Mouse (Mus musculus) neural tube, embryonic 14.5 days (tissue): ENCODE data around the gene Hexa. TPM values are rescaled to one million over a fixed set of nuclear protein-coding genes. Genes with fewer than 3 reads are reported as not detected.

ENCODE experiments used
- ATAC-seq: fragments of 200-750 bp; cut with Nextera tagmentation; 2 replicates; pipeline ENCODE4 v1.8.0; 2017; ENCODE audit warnings: low read depth, mild to moderate bottlenecking, moderate TSS enrichment, moderate library complexity
- H3K27ac ChIP-seq: fragments of 300-500 bp; sonication (generic); 2 replicates; pipeline ENCODE4 v1.5.1; 2014; ENCODE audit warnings: low read depth, mild to moderate bottlenecking, control low read depth, low read length, moderate library complexity, mixed read lengths
- H3K27me3 ChIP-seq: fragments of 300-500 bp; sonication (generic); 2 replicates; pipeline ENCODE4 v1.6.1; 2014; ENCODE audit warnings: low read length; ENCODE audit not compliant: control insufficient read depth, insufficient read depth
- H3K36me3 ChIP-seq: fragments of 300-500 bp; sonication (generic); 2 replicates; pipeline ENCODE4 v1.6.1; 2014; ENCODE audit warnings: low read length, mixed read lengths; ENCODE audit not compliant: control insufficient read depth, insufficient read depth
- H3K4me1 ChIP-seq: fragments of 300-500 bp; sonication (generic); 2 replicates; pipeline ENCODE4 v1.6.1; 2014; ENCODE audit warnings: low read length; ENCODE audit not compliant: control insufficient read depth, insufficient read depth
- H3K4me2 ChIP-seq: fragments of 300-500 bp; sonication (generic); 2 replicates; pipeline ENCODE4 v1.6.1; 2014; ENCODE audit warnings: mild to moderate bottlenecking, low read depth, low read length, control low read depth
- H3K4me3 ChIP-seq: fragments of 300-500 bp; sonication (generic); 2 replicates; pipeline ENCODE4 v1.5.1; 2014; ENCODE audit warnings: low read depth, low read length, control low read depth, mixed read lengths
- H3K9ac ChIP-seq: fragments of 300-500 bp; sonication (generic); replicated peaks from 2 replicates; pipeline ENCODE4 v1.6.1; 2014; ENCODE audit warnings: low read depth, mild to moderate bottlenecking, control low read depth, low read length, mixed read lengths
- H3K9me3 ChIP-seq: fragments of 300-500 bp; sonication (generic); 2 replicates; pipeline ENCODE4 v1.6.1; 2016; ENCODE audit warnings: low read length; ENCODE audit not compliant: control insufficient read depth
- WGBS: fragments of 180-500 bp; shearing (Covaris S2); extraction: QIAGEN DNeasy Blood & Tissue Kit; methylation state at CpG from one replicate; pipeline ENCODE4 v1.1.7; 2014; 5-methylcytosine and 5-hydroxymethylcytosine counted together
- polyA plus RNA-seq: library from polyadenylated mRNA; unstranded; fragments of >200 nt; fragmentation: Nextera tagmentation; extraction: Ambion mirVana; gene quantifications from 2 replicates; pipeline ENCODE4 v1.2.1, GENCODE M21; 2014

The Hexa gene
- polyA plus RNA-seq, 1 experiment from 2014 or later = 49.0 TPM

GRCm38 (mm10) chr9:59548961-59549487 lies 9.7 kb downstream of the Hexa start:
- H3K9me3 ChIP-seq = no peaks in the 10 kb centered on the region
- H3K36me3 ChIP-seq = 0 out of 2 replicates have a peak, but pooled peaks cover 3% of the 10 kb centered on the region
- H3K4me1 ChIP-seq = no peaks in the 10 kb centered on the region
- H3K27ac ChIP-seq = no peak overlapping the region
- H3K27me3 ChIP-seq = no peaks in the 10 kb centered on the region
- no peak overlapping the region for H3K9ac ChIP-seq
- WGBS = 69% methylated on average over 2 of the region's 2 CpGs
- no peak overlapping the region for H3K4me2 ChIP-seq
- ATAC-seq = no peak
- no peak overlapping the region for H3K4me3 ChIP-seq

- no peak overlapping the region for H3K4me3 ChIP-seq
- no peaks in the 10 kb centered on the region for H3K9me3 ChIP-seq
- no peaks in the 10 kb centered on the region for H3K27me3 ChIP-seq
- no peak overlapping the region for H3K9ac ChIP-seq
- 0 out of 2 replicates have a peak, but pooled peaks cover 7% of the 10 kb centered on the region for H3K36me3 ChIP-seq
- H3K4me1 ChIP-seq = no peaks in the 10 kb centered on the region
- 88% methylated on average over 4 of the region's 4 CpGs for WGBS
- H3K27ac ChIP-seq = no peak overlapping the region
- no peak overlapping the region for H3K4me2 ChIP-seq
- no peak for ATAC-seq
Measured at GRCm38 (mm10) chr9:59550077-59550476, 10.7 kb downstream of the Hexa start.

- no peak overlapping the region for H3K9ac ChIP-seq
- H3K27ac ChIP-seq = no peak overlapping the region
- no peak overlapping the region for H3K4me2 ChIP-seq
- no peaks in the 10 kb centered on the region for H3K4me1 ChIP-seq
- H3K36me3 ChIP-seq = peaks cover 13% of the 10 kb centered on the region; the same call in 1 of the 2 replicates
- H3K27me3 ChIP-seq = no peaks in the 10 kb centered on the region
- no peaks in the 10 kb centered on the region for H3K9me3 ChIP-seq
- H3K4me3 ChIP-seq = no peak overlapping the region
- 82% methylated on average over 5 of the region's 5 CpGs for WGBS
- no peak for ATAC-seq
Measured at GRCm38 (mm10) chr9:59551017-59551416, 11.7 kb downstream of the Hexa start.

GRCm38 (mm10) chr9:59551620-59552031 lies 12.3 kb downstream of the Hexa start:
- WGBS = 88% methylated on average over 3 of the region's 3 CpGs
- Histone ChIP-seq H3K9ac (no peak overlapping the region), H3K27ac (no peak overlapping the region), H3K4me2 (no peak overlapping the region), H3K9me3 (no peaks in the 10 kb centered on the region), H3K4me3 (no peak overlapping the region), H3K4me1 (no peaks in the 10 kb centered on the region), H3K27me3 (no peaks in the 10 kb centered on the region), H3K36me3 (peaks cover 16% of the 10 kb centered on the region; the same call in 1 of the 2 replicates)
- ATAC-seq = no peak

- no peak overlapping the region for H3K4me3 ChIP-seq
- no peaks in the 10 kb centered on the region for H3K27me3 ChIP-seq
- no peak overlapping the region for H3K27ac ChIP-seq
- H3K36me3 ChIP-seq = peaks cover 19% of the 10 kb centered on the region; the same call in 1 of the 2 replicates
- no peak overlapping the region for H3K9ac ChIP-seq
- H3K4me2 ChIP-seq = no peak overlapping the region
- WGBS = 84% methylated on average over 5 of the region's 5 CpGs
- no peaks in the 10 kb centered on the region for H3K9me3 ChIP-seq
- no peak for ATAC-seq
- no peaks in the 10 kb centered on the region for H3K4me1 ChIP-seq
Measured at GRCm38 (mm10) chr9:59552610-59553009, 13.3 kb downstream of the Hexa start.

GRCm38 (mm10) chr9:59553719-59554118 lies 14.4 kb downstream of the Hexa start:
- no peak overlapping the region for H3K4me2 ChIP-seq
- H3K4me1 ChIP-seq = no peaks in the 10 kb centered on the region
- ATAC-seq = no peak
- 85% methylated on average over 4 of the region's 4 CpGs for WGBS
- H3K27ac ChIP-seq = no peak overlapping the region
- H3K27me3 ChIP-seq = no peaks in the 10 kb centered on the region
- H3K9ac ChIP-seq = no peak overlapping the region
- no peak overlapping the region for H3K4me3 ChIP-seq
- H3K9me3 ChIP-seq = no peaks in the 10 kb centered on the region
- peaks cover 28% of the 10 kb centered on the region for H3K36me3 ChIP-seq

GRCm38 (mm10) chr9:59565600-59565999 lies 26.3 kb downstream of the Hexa start:
- Histone ChIP-seq H3K9me3 (no peaks in the 10 kb centered on the region), H3K27me3 (no peaks in the 10 kb centered on the region), H3K9ac (no peak overlapping the region), H3K27ac (no peak overlapping the region), H3K4me1 (no peaks in the 10 kb centered on the region), H3K4me2 (no peak overlapping the region), H3K4me3 (no peak overlapping the region), H3K36me3 (peaks cover 28% of the 10 kb centered on the region)
- no peak for ATAC-seq
- WGBS = 28% methylated on average over 4 of the region's 4 CpGs

- ATAC-seq = peak; percentile 58; the same call in 1 of the 2 replicates
- Histone ChIP-seq H3K9ac (no peak overlapping the region), H3K27ac (no peak overlapping the region), H3K9me3 (no peaks in the 10 kb centered on the region), H3K4me1 (no peaks in the 10 kb centered on the region), H3K36me3 (peaks cover 23% of the 10 kb centered on the region), H3K4me2 (no peak overlapping the region), H3K27me3 (no peaks in the 10 kb centered on the region), H3K4me3 (no peak overlapping the region)
- 31% methylated on average over 6 of the region's 6 CpGs for WGBS
Measured at GRCm38 (mm10) chr9:59567111-59567510, 27.8 kb downstream of the Hexa start.

- WGBS = 79% methylated on average over 2 of the region's 2 CpGs
- no peaks in the 10 kb centered on the region for H3K27me3 ChIP-seq
- no peak for ATAC-seq
- no peak overlapping the region for H3K27ac ChIP-seq
- no peak overlapping the region for H3K4me3 ChIP-seq
- no peak overlapping the region for H3K9ac ChIP-seq
- H3K4me1 ChIP-seq = no peaks in the 10 kb centered on the region
- H3K9me3 ChIP-seq = no peaks in the 10 kb centered on the region
- no peaks in the 10 kb centered on the region for H3K36me3 ChIP-seq
- no peak overlapping the region for H3K4me2 ChIP-seq
Measured at GRCm38 (mm10) chr9:59571852-59572251, 32.5 kb downstream of the Hexa start.
